Mouse (Mus musculus) hematopoietic stem cell, adult 5-6 weeks (primary cell): ENCODE results near the gene Mpo. TPM values are rescaled to one million over a fixed set of nuclear protein-coding genes. Genes with fewer than 3 reads are reported as not detected.

ENCODE experiments used
- ATAC-seq, 2 experiments: fragments of 125-278 bp in 1 of 2; replicated peaks in 1 of 2; 2 replicates each; pipeline ENCODE4 v1.8.0; 2016 to 2017; ENCODE audit warnings: inconsistent platforms in 2 of 2, mild to moderate bottlenecking in 2 of 2, moderate number of reproducible peaks in 2 of 2, low read depth in 1 of 2, moderate TSS enrichment in 1 of 2; ENCODE audit not compliant: low FRiP score in 2 of 2, poor library complexity in 2 of 2, severe bottlenecking in 2 of 2, insufficient read depth in 1 of 2, low TSS enrichment in 1 of 2
- total RNA-seq: library from RNA; stranded (forward); fragments of 172-1452, 232-1000 nt; gene quantifications from 2 replicates; pipeline ENCODE4 v1.2.3, GENCODE M21; 2017

Gene Mpo
- total RNA-seq: 288 and 568 TPM in 2 replicates

DNA sequence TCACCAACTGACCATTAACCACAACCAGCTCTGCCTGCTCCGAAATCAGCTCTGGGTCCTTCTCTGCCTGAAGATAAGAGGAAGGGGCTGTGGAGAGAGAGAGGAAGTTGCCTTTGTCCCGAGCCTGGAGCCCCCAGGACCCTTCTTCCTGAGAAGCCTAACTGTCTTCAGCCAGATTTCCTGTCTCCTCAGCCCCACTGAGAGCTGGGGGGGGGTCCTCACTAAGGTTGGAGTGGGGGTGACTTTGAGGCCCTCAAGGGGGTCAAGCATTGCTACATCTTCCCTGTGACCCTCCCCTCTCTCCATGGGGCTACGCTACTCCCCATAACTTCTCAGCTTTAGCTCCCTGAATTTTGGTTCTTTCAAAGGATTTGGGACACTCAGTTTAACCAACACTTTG is at the start of gene Mpo:
Gene Mpo, plus strand, starts transcription at position 122 of the 400 bp plus-strand sequence.
- ATAC-seq: peak; percentile 29 to 34; a peak in 2 of 4 replicates

DNA sequence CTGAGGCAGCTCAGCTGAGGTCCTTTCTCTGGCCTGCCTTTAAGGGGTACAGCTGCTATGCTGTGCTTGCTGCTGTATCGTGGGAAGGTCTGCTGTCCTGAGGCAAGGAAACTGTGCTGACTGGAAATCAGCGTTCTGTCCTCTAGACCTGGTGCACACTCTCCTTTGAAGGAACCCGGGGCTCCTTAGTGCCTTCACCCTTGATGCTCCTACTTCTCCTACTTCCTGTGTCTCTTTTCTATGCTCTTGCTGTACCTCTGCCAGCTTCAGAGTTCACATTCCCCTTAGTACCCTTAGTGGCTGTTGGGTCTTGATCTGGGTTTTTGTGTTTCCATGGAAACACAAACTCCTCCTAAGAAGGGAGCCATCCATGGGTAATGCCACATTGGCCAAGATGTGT is 49.7 kb upstream of the Mpo start:
- ATAC-seq: no peak

DNA sequence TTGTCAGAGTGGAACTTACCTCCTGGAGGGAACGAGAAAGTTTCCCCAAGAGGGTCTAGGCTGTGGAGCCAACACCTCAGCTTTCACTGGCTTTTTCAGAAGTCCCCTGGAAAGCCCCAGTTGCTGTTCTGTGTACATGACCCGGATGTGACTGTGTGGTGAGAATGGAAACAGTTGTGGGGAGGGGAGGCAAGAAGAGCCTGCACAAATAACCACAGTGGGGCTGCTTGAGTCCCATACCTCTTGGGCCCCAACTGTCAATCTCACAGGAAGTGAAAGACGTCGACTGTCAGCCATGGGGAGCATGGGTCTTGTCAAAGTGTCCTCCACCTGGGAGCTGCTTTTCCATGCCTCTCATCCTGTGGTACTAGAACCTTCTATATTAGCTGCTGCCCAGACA is 48.4 kb upstream of the Mpo start:
- no peak for ATAC-seq

DNA sequence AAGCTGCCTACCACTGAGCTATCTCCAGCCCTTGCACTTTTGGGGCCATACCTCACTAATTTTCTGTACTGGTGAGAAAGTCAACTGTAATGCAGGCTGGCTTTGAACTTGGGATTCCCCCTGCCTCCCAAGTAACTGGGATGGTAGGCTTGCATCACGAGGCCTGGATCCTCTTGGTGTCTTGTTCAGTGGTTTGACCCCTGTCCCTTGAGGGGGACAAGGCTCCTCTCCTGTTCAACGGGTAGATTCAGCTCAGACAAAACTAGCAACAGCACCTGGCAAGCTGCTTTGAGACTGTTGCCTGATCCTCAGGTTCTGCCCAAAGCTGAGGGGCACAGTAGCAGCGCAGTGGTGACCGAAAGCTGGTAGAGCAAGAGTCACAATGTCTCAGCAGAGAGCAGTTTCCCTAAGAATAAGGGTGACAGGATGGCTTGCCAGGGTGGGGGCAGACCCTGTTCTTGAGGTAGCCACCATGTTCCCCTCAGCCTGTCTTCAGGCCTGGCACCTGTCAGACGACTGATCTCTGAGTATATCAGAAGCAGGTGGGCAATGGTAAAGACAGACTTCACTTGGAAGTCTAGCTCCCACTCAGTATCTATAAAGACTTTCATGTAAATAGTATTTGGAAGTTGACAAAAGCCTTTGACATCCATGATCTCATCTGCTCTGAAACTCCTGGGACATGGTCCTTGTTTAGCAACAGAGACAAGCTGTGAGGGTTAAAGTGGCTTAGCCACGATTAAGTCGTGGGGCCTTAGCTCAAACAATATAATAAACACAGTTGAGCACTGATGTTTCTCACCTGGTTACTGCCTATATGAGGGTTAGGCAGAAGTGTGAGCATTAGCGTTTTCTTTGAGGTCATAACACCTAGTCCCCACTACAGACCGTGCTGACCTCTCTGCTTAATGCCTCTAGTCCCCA is 47.5 kb upstream of the Mpo start:
- no peak for ATAC-seq

DNA sequence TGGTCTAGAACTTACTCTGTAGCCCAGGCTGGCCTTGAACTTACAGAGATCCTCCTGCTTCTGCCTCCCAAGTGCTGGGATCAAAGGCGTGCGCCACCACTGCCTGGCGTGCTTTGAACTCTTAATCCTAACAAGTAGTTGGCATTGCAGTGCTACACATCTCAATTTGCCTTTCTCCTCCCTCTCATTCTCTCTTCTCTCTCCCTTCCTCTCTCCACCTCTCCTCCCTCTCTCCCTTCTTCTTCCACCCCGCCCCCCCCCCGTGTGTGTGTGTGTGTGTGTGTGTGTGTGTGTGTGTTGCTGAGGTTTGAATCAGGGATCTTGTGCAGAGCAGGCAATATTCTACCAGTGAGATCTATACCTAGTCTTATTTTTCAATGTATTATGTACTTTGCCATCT is 46.1 kb upstream of the Mpo start:
- no peak for ATAC-seq

DNA sequence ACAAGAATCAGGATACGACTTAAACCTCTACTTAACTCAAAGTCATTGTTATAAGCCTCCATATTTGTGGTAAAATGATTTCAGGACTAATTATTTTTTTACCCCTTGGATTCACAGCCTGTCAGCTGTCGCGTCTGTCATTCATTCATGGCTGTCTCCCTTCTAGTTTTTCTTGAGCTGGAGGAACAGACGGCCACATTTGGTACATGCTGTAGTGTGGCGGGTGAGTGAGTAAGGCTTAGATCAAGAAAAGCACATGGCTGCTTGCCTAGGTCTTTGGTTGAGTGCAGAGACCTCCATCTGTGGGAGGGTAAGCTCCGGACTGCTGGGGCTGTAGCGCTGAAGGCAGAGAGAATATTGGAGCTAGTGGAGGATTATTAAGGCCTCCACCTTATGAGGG is 45.7 kb upstream of the Mpo start:
- no peak for ATAC-seq

DNA sequence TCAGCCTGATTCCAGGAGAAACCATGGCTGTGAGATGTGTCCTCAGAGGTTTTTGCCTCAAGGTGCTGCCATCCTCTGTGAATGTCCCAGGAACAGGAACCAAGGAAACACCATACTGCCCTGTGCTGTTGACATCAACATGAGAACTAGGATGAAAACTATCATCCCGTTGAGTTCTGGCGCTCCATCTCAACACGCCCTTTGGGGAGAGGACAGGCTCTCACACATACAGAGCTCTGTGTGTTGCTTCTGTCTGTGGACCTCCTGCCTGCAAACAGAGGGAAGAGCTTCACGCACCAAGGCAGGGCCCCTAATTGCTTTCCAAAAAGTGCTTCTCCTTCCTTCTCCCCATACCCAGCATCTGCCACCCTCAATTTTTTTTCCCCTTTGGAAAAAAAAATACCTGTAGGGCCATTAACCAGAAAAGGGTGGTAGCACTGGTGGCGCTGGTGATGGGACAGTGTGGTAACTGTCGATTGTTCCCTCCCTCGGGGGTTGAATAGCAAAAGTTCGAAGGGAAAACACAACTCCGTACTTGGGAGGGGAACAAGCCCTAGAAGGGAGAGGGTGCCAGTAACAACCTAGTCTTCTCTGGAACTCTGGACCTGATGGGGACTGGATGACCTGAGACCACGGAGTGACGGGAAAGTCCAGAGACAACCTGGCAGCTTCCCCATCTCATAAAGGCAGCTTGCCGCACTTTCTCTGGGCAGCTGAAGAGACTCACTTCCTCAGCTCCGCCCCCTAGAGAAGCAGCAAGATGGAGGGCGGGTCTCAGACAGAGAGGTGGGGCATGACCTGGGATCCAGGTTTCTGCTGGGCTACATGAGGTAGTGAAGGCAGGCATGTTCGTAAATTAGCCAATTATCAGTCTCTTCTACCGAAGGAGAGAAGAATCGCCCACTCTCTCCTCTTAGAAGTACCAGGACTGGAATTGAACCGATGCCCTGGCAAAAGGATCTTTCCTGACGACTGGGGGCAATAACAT is 45.0 kb upstream of the Mpo start:
- ATAC-seq: peak; percentile 50 to 65

DNA sequence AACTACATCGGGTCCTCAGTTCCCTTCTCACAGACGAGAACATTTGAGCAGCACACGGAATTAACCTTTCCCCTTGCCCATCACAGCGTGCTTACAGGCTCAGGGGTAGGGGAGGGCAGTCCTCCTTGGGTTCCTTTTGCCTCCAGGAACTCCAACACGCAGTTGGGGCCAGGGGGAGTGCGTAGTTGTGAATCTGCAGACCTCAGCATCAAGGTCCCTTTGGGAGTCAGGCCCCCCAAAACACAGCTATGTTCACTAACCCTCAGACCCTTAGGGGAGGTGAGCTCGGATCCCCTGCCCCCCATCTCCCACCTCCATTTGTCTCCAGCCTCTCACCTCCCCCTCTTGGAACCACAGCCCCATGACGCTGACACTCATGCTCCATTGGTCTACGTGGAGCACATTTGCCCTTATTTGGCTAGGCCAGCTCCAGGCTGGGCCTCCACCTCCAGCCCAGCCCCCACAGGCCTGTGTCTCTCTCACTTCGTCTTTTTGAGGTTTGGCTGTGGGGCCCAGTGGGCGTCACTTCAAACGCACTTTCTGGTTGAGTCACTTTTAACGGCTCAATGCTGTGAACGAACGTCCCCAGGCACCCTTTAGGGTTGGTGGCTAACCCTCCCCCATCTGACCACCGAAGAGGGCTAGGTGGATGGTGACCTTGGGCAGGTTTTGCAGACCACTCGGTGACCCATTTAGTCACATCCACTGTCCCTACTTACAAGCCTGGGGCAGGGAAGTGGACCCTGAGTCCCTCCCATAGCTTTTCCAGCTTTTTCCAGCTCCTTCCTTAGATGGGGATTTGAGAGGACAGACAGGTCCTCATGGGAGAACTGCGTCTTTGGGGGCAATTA is 44.0 kb upstream of the Mpo start:
- ATAC-seq: peak; percentile 72 to 79

DNA sequence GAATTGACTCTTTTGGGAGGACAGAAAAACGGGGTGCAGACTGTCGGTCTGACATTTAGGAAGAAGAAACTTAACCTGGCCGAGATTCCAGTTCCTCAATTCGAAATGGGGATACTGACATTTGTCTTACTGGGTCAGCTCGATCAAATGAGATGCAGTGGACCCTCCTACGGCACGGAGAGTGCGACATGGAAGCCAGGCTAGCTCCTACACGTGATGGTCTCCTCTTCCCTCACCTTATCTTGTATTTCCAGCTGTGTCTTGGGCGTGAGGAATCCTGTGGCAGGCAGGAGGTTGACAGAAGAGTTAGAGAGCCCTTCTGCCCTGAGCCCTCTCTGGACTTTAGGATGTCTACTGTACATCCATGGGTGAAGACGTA is 43.3 kb upstream of the Mpo start:
- no peak for ATAC-seq

DNA sequence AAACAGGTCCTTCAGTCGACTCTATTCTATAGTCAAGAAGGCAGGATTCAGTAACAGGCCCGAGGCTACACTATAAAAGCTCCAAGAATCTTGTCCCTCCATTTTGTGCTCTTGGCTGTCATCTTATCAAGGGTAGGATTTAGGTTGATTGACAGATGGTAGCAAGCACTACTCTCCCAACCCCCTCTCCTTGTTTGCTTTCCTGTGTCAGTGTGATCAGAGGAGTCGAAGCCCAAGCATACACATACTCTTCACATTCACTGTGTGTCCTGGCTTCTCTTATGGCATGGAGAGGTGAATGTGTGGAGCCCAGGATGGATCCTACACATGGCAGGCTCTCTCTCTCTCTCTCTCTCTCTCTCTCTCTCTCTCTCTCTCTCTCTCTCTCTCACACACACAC is 42.9 kb upstream of the Mpo start:
- no peak for ATAC-seq

DNA sequence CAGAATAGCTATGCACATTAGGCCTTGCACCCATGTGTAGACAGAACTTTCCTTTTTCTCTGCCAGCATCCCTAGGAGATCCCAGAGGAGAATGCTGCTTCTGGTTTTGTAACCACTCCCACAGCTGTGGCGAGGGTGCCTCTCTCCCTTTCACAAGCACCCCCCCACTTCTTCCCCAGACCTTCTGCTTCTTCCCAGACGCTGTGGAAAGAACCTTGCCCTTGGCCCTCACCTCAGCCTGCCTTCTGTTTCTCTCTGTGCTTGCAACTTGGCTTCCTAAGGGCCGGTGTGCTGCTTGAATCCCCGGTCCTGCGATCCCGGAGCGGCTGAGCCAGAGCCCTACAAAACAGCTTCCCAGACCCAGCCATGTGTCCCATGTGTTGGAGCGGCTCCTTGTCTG is 42.4 kb upstream of the Mpo start:
- no peak for ATAC-seq

DNA sequence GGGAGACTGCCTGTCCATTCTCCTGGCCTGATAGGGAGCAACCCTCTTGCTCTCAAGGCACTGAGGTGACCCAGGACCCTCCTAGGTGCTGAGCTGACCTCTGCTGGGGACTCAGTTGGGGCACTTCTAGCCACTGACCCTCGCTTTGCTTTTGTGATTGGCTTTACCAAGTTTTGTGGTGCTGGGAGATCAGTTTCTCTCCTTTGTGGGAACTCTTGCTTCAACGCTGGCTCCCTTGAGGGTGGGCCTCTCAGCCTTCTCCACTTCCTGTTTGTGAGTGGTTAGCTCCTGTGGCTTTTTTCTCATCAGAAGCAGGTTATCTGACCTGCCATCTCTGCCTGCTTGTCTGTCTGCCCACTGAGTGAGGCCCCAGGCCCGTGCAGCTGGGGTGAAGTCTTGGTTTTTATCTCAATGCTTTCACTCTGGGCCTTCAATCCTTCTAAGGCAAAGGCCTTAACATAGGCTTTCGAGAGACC is 41.9 kb upstream of the Mpo start:
- ATAC-seq: peak; percentile 4 to 10; a peak in 2 of 4 replicates

DNA sequence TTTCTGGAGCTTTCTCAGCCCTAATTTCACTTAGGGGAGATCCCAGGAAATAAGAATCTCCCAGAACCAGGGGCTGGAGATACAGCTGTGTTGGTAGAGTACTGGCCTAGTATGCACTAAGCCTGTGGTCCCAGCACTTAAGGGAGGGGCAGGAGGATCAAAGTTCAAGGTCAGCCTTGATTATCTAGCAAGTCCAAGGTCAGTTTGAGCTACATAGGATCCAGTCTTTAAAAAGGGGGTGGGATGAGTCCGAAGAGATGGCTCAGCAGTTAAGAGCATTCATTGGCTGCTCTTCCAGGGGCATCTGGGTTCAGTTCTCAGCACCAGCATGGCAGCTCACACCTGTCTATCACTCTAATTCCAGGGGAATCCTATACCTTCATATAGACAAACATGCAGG is 41.1 kb upstream of the Mpo start:
- ATAC-seq: no peak

DNA sequence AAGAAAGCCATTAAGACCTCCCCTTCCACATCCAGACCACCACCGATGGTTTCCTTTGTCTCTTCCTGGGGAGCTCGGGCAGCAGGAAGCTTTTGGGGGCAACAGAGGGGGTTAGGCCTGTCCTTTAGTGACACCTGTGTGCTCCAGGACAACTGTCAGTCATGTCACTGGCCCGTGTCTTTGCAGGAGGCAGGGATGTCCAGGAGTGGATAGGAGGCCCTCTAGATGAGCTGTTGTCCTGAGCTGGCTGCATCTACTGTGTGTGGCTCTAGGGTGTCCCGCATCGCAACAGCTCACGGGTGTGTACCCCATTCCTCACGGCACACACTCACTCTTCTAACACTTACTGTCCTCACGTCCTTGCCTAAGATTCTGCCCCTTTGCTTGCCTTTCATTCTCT is 40.1 kb upstream of the Mpo start:
- no peak for ATAC-seq

DNA sequence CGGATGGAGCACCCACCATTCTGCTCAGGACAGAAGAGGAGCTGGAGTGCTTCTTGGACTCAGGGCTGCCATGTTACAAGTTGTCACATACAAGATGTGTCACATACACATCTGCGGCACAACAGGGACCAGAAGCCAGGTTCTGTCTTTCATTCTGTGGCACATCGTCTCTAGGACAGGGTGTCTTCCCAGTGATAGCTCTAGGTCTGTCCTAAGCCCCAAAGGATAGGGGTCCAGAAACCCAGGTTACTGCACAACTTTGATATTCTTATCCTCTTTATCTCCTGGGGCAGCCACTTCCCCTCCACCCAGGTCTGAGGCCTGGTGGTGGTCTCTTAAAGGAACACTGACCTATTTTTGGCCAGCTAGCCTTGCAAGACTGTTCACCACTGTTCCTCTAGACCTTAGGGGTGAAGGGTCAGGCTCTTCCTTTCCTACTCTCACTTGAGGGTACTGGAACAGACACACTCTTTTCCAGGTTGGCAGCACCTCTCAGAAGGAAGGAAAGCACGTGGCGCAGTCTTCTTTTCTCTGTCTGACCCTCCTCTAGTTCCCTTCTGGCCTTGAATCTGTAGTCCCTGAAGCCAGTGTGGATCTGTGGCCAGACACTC is 39.4 kb upstream of the Mpo start:
- ATAC-seq: no peak

DNA sequence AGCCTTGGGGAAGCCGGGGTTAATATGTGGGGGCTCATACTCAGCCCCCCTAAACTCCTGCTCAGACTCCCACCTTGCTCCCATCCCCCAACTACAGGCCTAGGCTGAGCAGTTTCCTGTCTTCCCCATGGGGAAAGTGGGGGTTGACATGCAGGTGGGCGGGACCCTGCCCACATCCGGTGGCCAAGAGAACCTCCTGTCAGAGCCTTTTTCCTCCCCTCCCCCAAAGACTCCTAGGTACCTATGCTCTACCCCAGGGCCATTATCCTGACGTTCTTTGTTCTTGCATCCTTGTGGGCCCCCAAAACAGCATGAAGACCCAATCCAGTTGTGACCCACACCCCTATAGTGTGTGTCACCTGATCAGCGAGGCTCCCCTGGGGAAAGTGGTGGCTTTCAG is 38.8 kb upstream of the Mpo start:
- no peak for ATAC-seq
